Mouse (Mus musculus) heart, embryonic 14.5 days (tissue): ENCODE data around the gene S100a5. TPM values are rescaled to one million over a fixed set of nuclear protein-coding genes. Genes with fewer than 3 reads are reported as not detected.

Experiments
- ATAC-seq: fragments of 200-750 bp; cut with Nextera tagmentation; 2 replicates; pipeline ENCODE4 v1.8.0; 2017; ENCODE audit warnings: low read depth, moderate TSS enrichment; ENCODE audit not compliant: insufficient number of reproducible peaks, insufficient read depth, low FRiP score
- H3K27ac ChIP-seq, 2 experiments: fragments of 200-500 bp in 1 of 2; fragments of 300-500 bp in 1 of 2; sonication (generic) in 1 of 2; replicated peaks in 1 of 2; 2 replicates each; pipeline ENCODE4 v1.5.1; 2012 to 2014; ENCODE audit warnings: low read depth in 2 of 2, low read length in 2 of 2, control low read depth in 1 of 2, mild to moderate bottlenecking in 1 of 2, mixed read lengths in 1 of 2; ENCODE audit not compliant: control insufficient read depth in 1 of 2, insufficient read depth in 1 of 2
- H3K27me3 ChIP-seq: fragments of 300-500 bp; sonication (generic); 2 replicates; pipeline ENCODE4 v1.6.1; 2014; ENCODE audit warnings: mild to moderate bottlenecking, low read length, control low read depth; ENCODE audit not compliant: control insufficient read depth, insufficient read depth
- H3K36me3 ChIP-seq: fragments of 300-500 bp; sonication (generic); 2 replicates; pipeline ENCODE4 v1.6.1; 2014; ENCODE audit warnings: mild to moderate bottlenecking, control low read depth, low read length, mixed read lengths; ENCODE audit not compliant: control insufficient read depth, insufficient read depth
- H3K4me1 ChIP-seq, 2 experiments: fragments of 200-500 bp in 1 of 2; fragments of 300-500 bp in 1 of 2; sonication (generic) in 1 of 2; 2 replicates each; pipeline ENCODE4 v1.6.1; 2012 to 2014; ENCODE audit warnings: low read length in 2 of 2, control low read depth in 1 of 2, mixed read lengths in 1 of 2; ENCODE audit not compliant: control insufficient read depth in 2 of 2, insufficient read depth in 2 of 2
- H3K4me2 ChIP-seq: fragments of 300-500 bp; sonication (generic); 2 replicates; pipeline ENCODE4 v1.6.1; 2014; ENCODE audit warnings: mild to moderate bottlenecking, low read length
- H3K4me3 ChIP-seq, 2 experiments: fragments of 200-500 bp in 1 of 2; fragments of 300-500 bp in 1 of 2; sonication (generic) in 1 of 2; 2 replicates each; pipeline ENCODE4 v1.5.1; 2012 to 2014; ENCODE audit warnings: low read length in 2 of 2, mild to moderate bottlenecking in 2 of 2, control low read depth in 1 of 2, low read depth in 1 of 2, moderate library complexity in 1 of 2; ENCODE audit not compliant: control insufficient read depth in 1 of 2, insufficient read depth in 1 of 2
- H3K9ac ChIP-seq: fragments of 300-500 bp; sonication (generic); 2 replicates; pipeline ENCODE4 v1.6.1; 2014; ENCODE audit warnings: mild to moderate bottlenecking, low read length
- H3K9me3 ChIP-seq: fragments of 300-500 bp; sonication (generic); 2 replicates; pipeline ENCODE4 v1.6.1; 2016; ENCODE audit warnings: low read length, control low read depth; ENCODE audit not compliant: control insufficient read depth
- WGBS: fragments of 180-500 bp; shearing (Covaris S2); extraction: QIAGEN DNeasy Blood & Tissue Kit; methylation state at CpG from one replicate; pipeline ENCODE4 v1.1.7; 2014; 5-methylcytosine and 5-hydroxymethylcytosine counted together
- polyA plus RNA-seq: library from polyadenylated mRNA; unstranded; fragments of >200 nt; fragmentation: Nextera tagmentation; extraction: Ambion mirVana; gene quantifications from 2 replicates; pipeline ENCODE4 v1.2.1, GENCODE M21; 2014

The S100a5 gene
- polyA plus RNA-seq, 1 experiment from 2014 or later, result not detected

GRCm38 (mm10) chr3:90639511-90640154, 31.3 kb downstream of the S100a5 start:
- no peak overlapping the region for H3K4me2 ChIP-seq
- H3K36me3 ChIP-seq, result no peaks in the 10 kb centered on the region
- no peak overlapping the region for H3K9ac ChIP-seq
- WGBS, result 46% methylated on average over 7 of the region's 7 CpGs
- no peak overlapping the region for H3K27ac ChIP-seq
- ATAC-seq, result no peak
- H3K9me3 ChIP-seq, result no peaks in the 10 kb centered on the region
- no peaks in the 10 kb centered on the region for H3K4me1 ChIP-seq
- no peaks in the 10 kb centered on the region for H3K27me3 ChIP-seq
- no peak overlapping the region for H3K4me3 ChIP-seq

- ATAC-seq, result no peak
- H3K4me2 ChIP-seq, result no peak overlapping the region
- H3K9ac ChIP-seq, result no peak overlapping the region
- no peak overlapping the region for H3K27ac ChIP-seq
- H3K36me3 ChIP-seq, result no peaks in the 10 kb centered on the region
- no peaks in the 10 kb centered on the region for H3K4me1 ChIP-seq
- no peaks in the 10 kb centered on the region for H3K27me3 ChIP-seq
- H3K4me3 ChIP-seq, result no peak overlapping the region
- no peaks in the 10 kb centered on the region for H3K9me3 ChIP-seq
- WGBS, result 73% methylated on average over 7 of the region's 7 CpGs
Observed at GRCm38 (mm10) chr3:90640981-90641380, 32.7 kb downstream of the S100a5 start.

- 47% methylated on average over 3 of the region's 3 CpGs for WGBS
- H3K4me3 ChIP-seq, result no peak overlapping the region
- no peaks in the 10 kb centered on the region for H3K4me1 ChIP-seq
- no peaks in the 10 kb centered on the region for H3K9me3 ChIP-seq
- ATAC-seq, result no peak
- H3K27me3 ChIP-seq, result no peaks in the 10 kb centered on the region
- H3K27ac ChIP-seq, result no peak overlapping the region
- H3K9ac ChIP-seq, result no peak overlapping the region
- H3K36me3 ChIP-seq, result no peaks in the 10 kb centered on the region
- no peak overlapping the region for H3K4me2 ChIP-seq
Observed at GRCm38 (mm10) chr3:90644220-90644619, 35.9 kb downstream of the S100a5 start.

DNA sequence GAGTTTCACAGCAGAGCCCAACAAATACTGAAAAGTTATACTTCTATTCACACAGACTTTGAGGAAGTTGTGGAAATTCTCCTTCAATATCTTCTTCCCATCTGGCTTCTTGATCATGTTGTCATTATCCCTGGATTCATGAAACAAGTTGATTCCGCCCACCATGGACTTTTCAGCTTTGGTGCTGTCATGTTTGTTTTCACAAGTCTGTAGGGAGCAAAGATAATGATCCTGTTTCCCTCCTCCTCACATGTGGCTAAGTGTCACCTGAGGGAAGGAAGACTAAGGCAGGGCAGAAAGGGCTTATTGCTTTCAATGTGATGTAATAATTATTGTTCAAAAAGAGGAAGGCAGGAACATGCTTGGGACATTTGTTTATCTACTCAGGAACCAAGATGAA, 39.0 kb downstream of the S100a5 start:
- WGBS, result 71% methylated on average over 1 of the region's 1 CpGs
- H3K4me3 ChIP-seq, result no peak overlapping the region
- H3K27ac ChIP-seq, result no peak overlapping the region
- H3K9me3 ChIP-seq, result no peaks in the 10 kb centered on the region
- H3K27me3 ChIP-seq, result no peaks in the 10 kb centered on the region
- H3K9ac ChIP-seq, result no peak overlapping the region
- no peak for ATAC-seq
- no peaks in the 10 kb centered on the region for H3K36me3 ChIP-seq
- H3K4me2 ChIP-seq, result no peak overlapping the region
- H3K4me1 ChIP-seq, result no peaks in the 10 kb centered on the region

DNA sequence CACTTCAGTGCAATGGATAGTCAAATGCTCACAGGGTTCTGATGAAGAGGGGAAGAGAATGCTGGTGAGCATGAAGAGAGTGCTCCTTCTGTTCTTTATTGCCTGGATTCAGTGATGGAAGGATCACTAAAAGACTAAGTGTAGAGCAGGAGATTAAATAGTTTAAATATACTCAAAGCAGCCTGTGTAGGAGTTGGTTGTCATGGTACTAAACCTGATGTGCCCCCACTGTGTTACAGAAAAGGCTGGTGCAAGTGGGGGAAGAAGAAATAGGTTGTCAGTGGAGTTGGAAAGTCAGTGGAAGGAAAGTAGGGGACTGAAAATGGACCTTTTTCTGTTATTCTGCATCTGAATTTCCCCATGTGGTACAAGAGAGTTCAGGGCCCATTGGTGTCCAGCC, 40.7 kb downstream of the S100a5 start:
- H3K4me3 ChIP-seq, result no peak overlapping the region
- H3K36me3 ChIP-seq, result no peaks in the 10 kb centered on the region
- no peak overlapping the region for H3K4me2 ChIP-seq
- no peak overlapping the region for H3K9ac ChIP-seq
- H3K27me3 ChIP-seq, result no peaks in the 10 kb centered on the region
- no peak for ATAC-seq
- H3K27ac ChIP-seq, result no peak overlapping the region
- H3K9me3 ChIP-seq, result no peaks in the 10 kb centered on the region
- H3K4me1 ChIP-seq, result no peaks in the 10 kb centered on the region

DNA sequence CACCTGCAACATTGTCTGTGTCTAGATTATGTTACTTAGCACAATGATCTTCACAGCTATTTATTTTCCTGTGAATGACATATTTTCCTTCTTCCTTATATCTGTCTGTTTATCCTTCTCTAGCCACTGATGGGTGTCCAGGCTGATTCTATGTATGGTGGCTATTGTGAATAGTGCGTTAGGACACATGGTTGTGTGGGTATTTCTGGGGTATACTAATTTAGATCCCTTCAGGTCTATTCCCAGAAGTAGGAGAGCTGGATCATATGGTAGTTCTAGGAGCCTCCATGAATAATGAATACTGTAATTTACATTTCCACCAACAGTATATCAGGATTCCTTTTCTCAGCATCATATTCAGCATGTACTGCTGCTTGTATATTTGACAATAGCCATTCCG, 41.5 kb downstream of the S100a5 start:
- no peaks in the 10 kb centered on the region; the same call in 1 of the 2 replicates for H3K27me3 ChIP-seq
- 75% methylated on average over 2 of the region's 2 CpGs for WGBS

DNA sequence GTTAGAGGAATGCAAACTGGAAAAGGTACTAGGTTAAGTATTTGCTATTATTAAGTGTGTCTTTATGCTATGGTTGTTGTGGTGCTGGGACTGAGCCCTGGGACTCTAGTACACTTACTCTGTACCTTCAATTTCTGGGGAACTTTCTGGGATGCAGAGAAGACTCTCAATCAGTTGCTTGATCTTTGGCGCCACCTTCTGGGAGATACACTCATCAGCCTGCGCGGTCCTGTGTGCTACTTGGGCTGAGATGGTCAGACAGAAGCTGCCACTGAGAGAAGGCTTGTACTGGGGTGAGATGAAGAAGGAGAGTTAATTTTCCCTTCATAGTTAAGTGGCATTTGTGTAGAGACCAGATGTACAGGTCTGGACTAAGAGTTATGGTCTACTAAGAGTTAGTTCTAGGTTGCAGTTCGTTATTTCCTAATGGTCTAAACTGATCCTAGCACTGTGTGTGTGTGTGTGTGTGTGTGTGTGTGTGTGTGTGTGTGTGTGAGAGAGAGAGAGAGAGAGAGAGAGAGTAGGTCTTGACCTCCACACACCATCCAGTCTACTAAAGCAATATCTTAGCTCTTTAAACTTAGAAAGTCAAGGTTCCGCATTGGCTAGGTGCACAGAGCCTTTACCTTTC, 44.7 kb downstream of the S100a5 start:
- Histone ChIP-seq H3K4me2 (no peak overlapping the region), H3K27me3 (no peaks in the 10 kb centered on the region; the same call in 1 of the 2 replicates), H3K9me3 (no peaks in the 10 kb centered on the region), H3K9ac (no peak overlapping the region), H3K27ac (no peak overlapping the region), H3K4me1 (no peaks in the 10 kb centered on the region), H3K4me3 (no peak overlapping the region), H3K36me3 (no peaks in the 10 kb centered on the region)
- WGBS, result 35% methylated on average over 5 of the region's 5 CpGs
- no peak for ATAC-seq

More for the DNA sequence above, 41.5 kb downstream of the S100a5 start:
- Histone ChIP-seq H3K27ac (no peak overlapping the region), H3K4me2 (no peak overlapping the region), H3K4me1 (no peaks in the 10 kb centered on the region), H3K4me3 (no peak overlapping the region), H3K36me3 (no peaks in the 10 kb centered on the region), H3K9ac (no peak overlapping the region), H3K9me3 (no peaks in the 10 kb centered on the region)
- ATAC-seq, result no peak

DNA sequence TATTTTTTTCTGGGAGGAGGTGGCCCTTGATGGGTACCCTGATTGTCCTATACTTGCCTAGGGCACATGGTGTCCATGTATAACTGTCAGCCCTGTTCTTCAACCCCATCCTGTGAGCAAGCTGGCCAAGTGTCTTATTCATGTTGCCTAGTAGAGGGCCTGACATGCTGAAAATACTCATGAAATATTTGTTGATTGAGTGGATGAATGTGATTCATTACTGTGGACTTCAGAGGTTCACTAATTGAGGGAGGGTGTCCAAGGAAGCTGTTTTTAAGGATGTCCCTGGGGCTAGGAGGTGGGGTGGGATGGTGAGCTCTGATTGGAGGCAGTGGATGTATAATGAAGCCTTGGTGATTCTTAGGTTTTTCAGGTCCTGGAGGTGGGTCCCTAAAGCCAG, 45.4 kb downstream of the S100a5 start, which contains the start of gene S100a7a:
TSS of gene S100a7a (plus strand) at position 301 of the 400 bp plus-strand sequence.
- H3K9ac ChIP-seq, result no peak within 1 kb of the TSS
- no peak for ATAC-seq

More for the DNA sequence above, 45.4 kb downstream of the S100a5 start, which contains the start of gene S100a7a:
- Histone ChIP-seq H3K4me3 (no peak within 1 kb of the TSS), H3K4me1 (no peaks in the 10 kb centered on the region), H3K36me3 (no peaks in the 10 kb centered on the region), H3K4me2 (no peak within 1 kb of the TSS), H3K9me3 (no peaks in the 10 kb centered on the region), H3K27ac (no peak within 1 kb of the TSS), H3K27me3 (no peaks in the 10 kb centered on the region; the same call in 1 of the 2 replicates)
